Mouse (Mus musculus) heart, postnatal 0 days (tissue): Measurements from ENCODE around the gene Mcts2. TPM values are rescaled to one million over a fixed set of nuclear protein-coding genes. Genes with fewer than 3 reads are reported as not detected.

ENCODE experiments used
- ATAC-seq: fragments of 200-750 bp; cut with Nextera tagmentation; 2 replicates; pipeline ENCODE4 v1.8.0; 2017; ENCODE audit warnings: low read depth, moderate number of reproducible peaks, moderate library complexity; ENCODE audit not compliant: insufficient read depth
- DNase-seq: peaks from one replicate; pipeline ENCODE4 v3.0.0-alpha.2; 2016; ENCODE audit warnings: low spot score
- H3K27ac ChIP-seq: fragments of 300-500 bp; sonication (generic); 2 replicates; pipeline ENCODE4 v1.5.1; 2014; ENCODE audit warnings: low read depth, mild to moderate bottlenecking
- H3K27me3 ChIP-seq: fragments of 300-500 bp; sonication (generic); 2 replicates; pipeline ENCODE4 v1.6.1; 2014; ENCODE audit warnings: low read length, mixed read lengths; ENCODE audit not compliant: control insufficient read depth, insufficient read depth
- H3K36me3 ChIP-seq: fragments of 300-500 bp; sonication (generic); replicated peaks from 2 replicates; pipeline ENCODE4 v1.6.1; 2014; ENCODE audit warnings: low read length, mixed read lengths; ENCODE audit not compliant: control insufficient read depth, insufficient read depth
- H3K4me1 ChIP-seq: fragments of 300-500 bp; sonication (generic); 2 replicates; pipeline ENCODE4 v1.6.1; 2014; ENCODE audit warnings: antibody characterized with exemption; ENCODE audit not compliant: control insufficient read depth, insufficient read depth
- H3K4me2 ChIP-seq: fragments of 300-500 bp; sonication (generic); 2 replicates; pipeline ENCODE4 v1.6.1; 2014; ENCODE audit warnings: low read depth, mild to moderate bottlenecking, low read length, moderate library complexity
- H3K4me3 ChIP-seq: fragments of 300-500 bp; sonication (generic); 2 replicates; pipeline ENCODE4 v1.5.1; 2014; ENCODE audit warnings: low read depth, low read length
- H3K9ac ChIP-seq: fragments of 300-500 bp; sonication (generic); replicated peaks from 2 replicates; pipeline ENCODE4 v1.6.1; 2014; ENCODE audit warnings: low read depth, low read length, mixed read lengths
- H3K9me3 ChIP-seq: fragments of 300-500 bp; sonication (generic); replicated peaks from 2 replicates; pipeline ENCODE4 v1.6.1; 2016; ENCODE audit warnings: low read length; ENCODE audit not compliant: control insufficient read depth
- CTCF ChIP-seq: IDR thresholded peaks from 2 replicates; pipeline ENCODE4 v1.5.1; 2016; ENCODE audit warnings: antibody characterized with exemption, control low read depth, low read depth
- EP300 ChIP-seq: IDR thresholded peaks from 2 replicates; pipeline ENCODE4 v1.6.1; 2016; ENCODE audit warnings: antibody characterized with exemption, low read depth
- WGBS: fragments of 180-500 bp; shearing (Covaris S2); extraction: QIAGEN DNeasy Blood & Tissue Kit; methylation state at CpG from one replicate; pipeline ENCODE4 v1.1.7; 2014; 5-methylcytosine and 5-hydroxymethylcytosine counted together
- polyA plus RNA-seq: library from polyadenylated mRNA; unstranded; fragments of >200 nt; fragmentation: Nextera tagmentation; extraction: Ambion mirVana; gene quantifications from 2 replicates; pipeline ENCODE4 v1.2.1, GENCODE M21; 2015
- total RNA-seq: library from RNA; depleted of rRNA; stranded (reverse); fragments of >200 nt; gene quantifications from 2 replicates; pipeline ENCODE4 v1.2.3, GENCODE M21; 2014; ENCODE audit warnings: low replicate concordance

Gene Mcts2
- total and polyA plus RNA-seq, 2 experiments from 2014 or later = 6.5 to 31.6 TPM

GRCm38 (mm10) chr2:152726751-152727335 lies 40.0 kb downstream of the Mcts2 start:
- DNase-seq = no peak
- Histone ChIP-seq H3K27me3 (no peaks in the 10 kb centered on the region), H3K9me3 (no peaks in the 10 kb centered on the region), H3K4me3 (no peak overlapping the region), H3K27ac (peak overlapping the region; percentile 77), H3K4me1 (peaks cover 22% of the 10 kb centered on the region), H3K4me2 (no peak overlapping the region), H3K36me3 (no peaks in the 10 kb centered on the region), H3K9ac (no peak overlapping the region)
- TF ChIP-seq EP300 (no peak), CTCF (no peak)
- ATAC-seq = no peak
- WGBS = 47% methylated on average over 6 of the region's 6 CpGs

- WGBS = 81% methylated on average over 14 of the region's 14 CpGs
- H3K4me1 ChIP-seq = peaks cover 22% of the 10 kb centered on the region
Observed at GRCm38 (mm10) chr2:152727795-152728510, 41.1 kb downstream of the Mcts2 start.

DNA sequence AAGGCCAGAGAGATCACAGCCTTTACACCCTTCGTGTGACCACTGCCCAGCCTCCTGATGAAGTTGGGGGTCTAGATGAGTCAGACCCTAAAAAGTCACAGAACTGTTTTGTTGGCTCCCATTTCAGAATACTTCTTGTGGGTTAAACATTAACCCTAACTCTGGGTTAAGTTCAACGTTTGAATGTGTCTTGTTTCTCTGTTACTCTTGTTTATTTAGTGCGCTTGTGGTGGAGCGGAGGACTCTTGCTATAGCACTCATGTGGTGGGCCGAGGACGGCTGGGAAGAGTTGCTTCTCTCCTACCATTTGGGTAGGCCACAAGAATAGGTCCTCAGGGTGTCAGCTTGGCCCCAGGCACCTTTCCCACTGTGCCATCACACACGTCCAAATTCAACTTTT lies 41.8 kb downstream of the Mcts2 start:
- TF ChIP-seq CTCF (no peak), EP300 (no peak)
- H3K4me1 ChIP-seq = peaks cover 21% of the 10 kb centered on the region
- no peak overlapping the region for H3K4me3 ChIP-seq
- no peaks in the 10 kb centered on the region for H3K9me3 ChIP-seq
- whole genome bisulfite sequencing = 81% methylated on average over 7 of the region's 7 CpGs
- no peaks in the 10 kb centered on the region for H3K36me3 ChIP-seq
- DNase-seq = no peak
- no peak for ATAC-seq
- H3K27me3 ChIP-seq = no peaks in the 10 kb centered on the region
- no peak overlapping the region for H3K4me2 ChIP-seq
- no peak overlapping the region for H3K9ac ChIP-seq
- peak overlapping the region; percentile 77 for H3K27ac ChIP-seq

More at GRCm38 (mm10) chr2:152727795-152728510, 41.1 kb downstream of the Mcts2 start:
- ATAC-seq (peak; percentile 59), DNase-seq (no peak)
- TF ChIP-seq CTCF (no peak), EP300 (peak; percentile 85)
- no peaks in the 10 kb centered on the region for H3K9me3 ChIP-seq
- peak overlapping the region; percentile 77 for H3K27ac ChIP-seq
- H3K4me2 ChIP-seq = no peak overlapping the region
- no peak overlapping the region for H3K4me3 ChIP-seq
- H3K9ac ChIP-seq = no peak overlapping the region
- H3K27me3 ChIP-seq = no peaks in the 10 kb centered on the region
- H3K36me3 ChIP-seq = no peaks in the 10 kb centered on the region

GRCm38 (mm10) chr2:152729013-152729635 lies 42.3 kb downstream of the Mcts2 start:
- Histone ChIP-seq H3K4me1 (peaks cover 15% of the 10 kb centered on the region), H3K36me3 (no peaks in the 10 kb centered on the region), H3K4me3 (no peak overlapping the region), H3K27ac (peak overlapping the region; percentile 77), H3K9me3 (no peaks in the 10 kb centered on the region), H3K4me2 (no peak overlapping the region), H3K27me3 (no peaks in the 10 kb centered on the region), H3K9ac (0 out of 2 replicates have a peak overlapping the region, but pooled peaks have one; percentile 13)
- WGBS = 38% methylated on average over 8 of the region's 8 CpGs
- ATAC-seq = peak; percentile 39; the same call in 1 of the 2 replicates
- TF ChIP-seq EP300 (0 out of 2 replicates have a peak, but pooled peaks have one; percentile 51), CTCF (no peak)
- no peak for DNase-seq

- H3K27me3 ChIP-seq = no peaks in the 10 kb centered on the region
- H3K4me2 ChIP-seq = no peak overlapping the region
- H3K4me3 ChIP-seq = no peak overlapping the region
- peaks cover 16% of the 10 kb centered on the region for H3K4me1 ChIP-seq
- H3K36me3 ChIP-seq = no peaks in the 10 kb centered on the region
- H3K9me3 ChIP-seq = no peaks in the 10 kb centered on the region
- peak; percentile 79 for ATAC-seq
- DNase-seq = peak; percentile 78
- TF ChIP-seq EP300 (no peak), CTCF (no peak)
- peak overlapping the region; percentile 77 for H3K27ac ChIP-seq
- 12% methylated on average over 7 of the region's 7 CpGs for WGBS
- H3K9ac ChIP-seq = peak overlapping the region; percentile 13; the same call in 1 of the 2 replicates
Observed at GRCm38 (mm10) chr2:152729636-152730020, 42.8 kb downstream of the Mcts2 start.
